Mouse (Mus musculus): ENCODE results near the gene Gm49388. TPM values are rescaled to one million over a fixed set of nuclear protein-coding genes. Genes with fewer than 3 reads are reported as not detected.

The Gm49388 gene
- polyA plus RNA-seq, 1 experiment from 2014 or later: not detected

- H3K4me3 ChIP-seq (replicated peaks): no peak overlapping the region
- no peak overlapping the region for H3K4me2 ChIP-seq
- peaks cover 8% of the 10 kb centered on the region; the same call in 1 of the 2 replicates for H3K4me1 ChIP-seq
- no peaks in the 10 kb centered on the region for H3K9me3 ChIP-seq
- H3K9ac ChIP-seq: no peak overlapping the region
- H3K27ac ChIP-seq: no peak overlapping the region
- ATAC-seq (ENCODE audit: insufficient read depth, low FRiP score, low read depth): no peak
- WGBS: 63% methylated on average over 5 of the region's 5 CpGs
- H3K27me3 ChIP-seq (replicated peaks): no peaks in the 10 kb centered on the region
- peaks cover 61% of the 10 kb centered on the region for H3K36me3 ChIP-seq
Observed at GRCm38 (mm10) chr7:127753158-127753557, 32.2 kb upstream of the Gm49388 start.

- 80% methylated on average over 7 of the region's 7 CpGs for WGBS
- H3K4me3 ChIP-seq (replicated peaks): no peak overlapping the region
- 0 out of 2 replicates have a peak, but pooled peaks cover 7% of the 10 kb centered on the region for H3K4me1 ChIP-seq
- no peak overlapping the region for H3K4me2 ChIP-seq
- no peaks in the 10 kb centered on the region for H3K9me3 ChIP-seq
- no peak for ATAC-seq (ENCODE audit: insufficient read depth, low FRiP score, low read depth)
- no peak overlapping the region for H3K9ac ChIP-seq
- no peak overlapping the region for H3K27ac ChIP-seq
- H3K27me3 ChIP-seq (replicated peaks): no peaks in the 10 kb centered on the region
- peaks cover 55% of the 10 kb centered on the region for H3K36me3 ChIP-seq
Observed at GRCm38 (mm10) chr7:127753741-127754140, 31.7 kb upstream of the Gm49388 start.

GRCm38 (mm10) chr7:127759716-127760115 is 25.7 kb upstream of the Gm49388 start:
- ATAC-seq (ENCODE audit: insufficient read depth, low FRiP score, low read depth): no peak
- Histone ChIP-seq H3K4me1 (peaks cover 11% of the 10 kb centered on the region; the same call in 1 of the 2 replicates), H3K4me2 (no peak overlapping the region), H3K36me3 (peaks cover 31% of the 10 kb centered on the region), H3K4me3 (replicated peaks) (no peak overlapping the region), H3K9ac (no peak overlapping the region), H3K9me3 (no peaks in the 10 kb centered on the region), H3K27ac (peak overlapping the region; percentile 12; the same call in 1 of the 2 replicates), H3K27me3 (replicated peaks) (no peaks in the 10 kb centered on the region)
- WGBS: 46% methylated on average over 6 of the region's 6 CpGs

- peaks cover 34% of the 10 kb centered on the region for H3K36me3 ChIP-seq
- no peak overlapping the region for H3K4me2 ChIP-seq
- peaks cover 11% of the 10 kb centered on the region; the same call in 1 of the 2 replicates for H3K4me1 ChIP-seq
- H3K4me3 ChIP-seq (replicated peaks): no peak overlapping the region
- no peak overlapping the region; the same call in 1 of the 2 replicates for H3K27ac ChIP-seq
- 68% methylated on average over 3 of the region's 3 CpGs for WGBS
- no peaks in the 10 kb centered on the region for H3K9me3 ChIP-seq
- H3K27me3 ChIP-seq (replicated peaks): no peaks in the 10 kb centered on the region
- ATAC-seq (ENCODE audit: insufficient read depth, low FRiP score, low read depth): no peak
- H3K9ac ChIP-seq: no peak overlapping the region
Observed at GRCm38 (mm10) chr7:127760478-127760877, 24.9 kb upstream of the Gm49388 start.

GRCm38 (mm10) chr7:127761026-127761425 is 24.4 kb upstream of the Gm49388 start:
- no peak overlapping the region for H3K4me2 ChIP-seq
- no peak overlapping the region for H3K9ac ChIP-seq
- peaks cover 10% of the 10 kb centered on the region; the same call in 1 of the 2 replicates for H3K4me1 ChIP-seq
- 30% methylated on average over 7 of the region's 7 CpGs for WGBS
- H3K27me3 ChIP-seq (replicated peaks): no peaks in the 10 kb centered on the region
- no peak overlapping the region for H3K4me3 ChIP-seq (replicated peaks)
- peak; percentile 57; the same call in 1 of the 2 replicates for ATAC-seq (ENCODE audit: insufficient read depth, low FRiP score, low read depth)
- peaks cover 39% of the 10 kb centered on the region for H3K36me3 ChIP-seq
- no peaks in the 10 kb centered on the region for H3K9me3 ChIP-seq
- no peak overlapping the region for H3K27ac ChIP-seq

GRCm38 (mm10) chr7:127763642-127764041 is 21.8 kb upstream of the Gm49388 start:
- no peak overlapping the region for H3K9ac ChIP-seq
- peaks cover 43% of the 10 kb centered on the region for H3K36me3 ChIP-seq
- WGBS: 87% methylated on average over 4 of the region's 4 CpGs
- peaks cover 9% of the 10 kb centered on the region for H3K4me1 ChIP-seq
- H3K4me2 ChIP-seq: no peak overlapping the region
- no peak for ATAC-seq (ENCODE audit: insufficient read depth, low FRiP score, low read depth)
- H3K27me3 ChIP-seq (replicated peaks): no peaks in the 10 kb centered on the region
- H3K27ac ChIP-seq: no peak overlapping the region
- H3K9me3 ChIP-seq: no peaks in the 10 kb centered on the region
- no peak overlapping the region for H3K4me3 ChIP-seq (replicated peaks)

- no peak overlapping the region for H3K9ac ChIP-seq
- H3K4me2 ChIP-seq: no peak overlapping the region
- no peak overlapping the region for H3K4me3 ChIP-seq (replicated peaks)
- 83% methylated on average over 2 of the region's 2 CpGs for WGBS
- ATAC-seq (ENCODE audit: insufficient read depth, low FRiP score, low read depth): no peak
- H3K9me3 ChIP-seq: no peaks in the 10 kb centered on the region
- H3K4me1 ChIP-seq: peaks cover 13% of the 10 kb centered on the region
- H3K27me3 ChIP-seq (replicated peaks): no peaks in the 10 kb centered on the region
- H3K36me3 ChIP-seq: peaks cover 43% of the 10 kb centered on the region
- H3K27ac ChIP-seq: no peak overlapping the region
Observed at GRCm38 (mm10) chr7:127765756-127766155, 19.7 kb upstream of the Gm49388 start.

- Histone ChIP-seq H3K9me3 (no peaks in the 10 kb centered on the region), H3K9ac (no peak overlapping the region), H3K4me1 (peaks cover 18% of the 10 kb centered on the region), H3K36me3 (peaks cover 43% of the 10 kb centered on the region), H3K27ac (no peak overlapping the region), H3K27me3 (replicated peaks) (no peaks in the 10 kb centered on the region), H3K4me2 (no peak overlapping the region), H3K4me3 (replicated peaks) (no peak overlapping the region)
- 75% methylated on average over 17 of the region's 17 CpGs for WGBS
- peak; percentile 40; the same call in 1 of the 2 replicates for ATAC-seq (ENCODE audit: insufficient read depth, low FRiP score, low read depth)
Observed at GRCm38 (mm10) chr7:127766851-127767609, 18.4 kb upstream of the Gm49388 start.

- Histone ChIP-seq H3K27ac (no peak overlapping the region), H3K4me1 (peaks cover 18% of the 10 kb centered on the region), H3K4me3 (replicated peaks) (no peak overlapping the region), H3K9me3 (no peaks in the 10 kb centered on the region), H3K4me2 (peak overlapping the region; percentile 80), H3K36me3 (peaks cover 38% of the 10 kb centered on the region), H3K9ac (no peak overlapping the region), H3K27me3 (replicated peaks) (no peaks in the 10 kb centered on the region)
- 90% methylated on average over 19 of the region's 19 CpGs for WGBS
- ATAC-seq (ENCODE audit: insufficient read depth, low FRiP score, low read depth): no peak
Observed at GRCm38 (mm10) chr7:127767671-127768345, 17.6 kb upstream of the Gm49388 start.

- Histone ChIP-seq H3K27ac (peak overlapping the region; percentile 57; the same call in 1 of the 2 replicates), H3K4me3 (replicated peaks) (peak overlapping the region; percentile 67; the same call in 1 of the 2 replicates), H3K9ac (no peak overlapping the region), H3K9me3 (no peaks in the 10 kb centered on the region), H3K4me1 (peaks cover 18% of the 10 kb centered on the region), H3K27me3 (replicated peaks) (no peaks in the 10 kb centered on the region), H3K36me3 (peaks cover 34% of the 10 kb centered on the region), H3K4me2 (peak overlapping the region; percentile 80; the same call in 1 of the 2 replicates)
- WGBS: 45% methylated on average over 13 of the region's 13 CpGs
- no peak; the same call in 1 of the 2 replicates for ATAC-seq (ENCODE audit: insufficient read depth, low FRiP score, low read depth)
Observed at GRCm38 (mm10) chr7:127768346-127768996, 16.9 kb upstream of the Gm49388 start.

GRCm38 (mm10) chr7:127768997-127769593 is 16.3 kb upstream of the Gm49388 start:
- peak overlapping the region; percentile 67 for H3K4me3 ChIP-seq (replicated peaks)
- peak; percentile 83 for ATAC-seq (ENCODE audit: insufficient read depth, low FRiP score, low read depth)
- H3K36me3 ChIP-seq: peaks cover 27% of the 10 kb centered on the region
- H3K9ac ChIP-seq: peak overlapping the region; percentile 67; the same call in 1 of the 2 replicates
- no peaks in the 10 kb centered on the region for H3K9me3 ChIP-seq
- no peaks in the 10 kb centered on the region for H3K27me3 ChIP-seq (replicated peaks)
- H3K4me1 ChIP-seq: peaks cover 22% of the 10 kb centered on the region
- H3K27ac ChIP-seq: peak overlapping the region; percentile 97
- peak overlapping the region; percentile 80 for H3K4me2 ChIP-seq
- WGBS: under 1% methylated on average over 16 of the region's 16 CpGs
